Mouse (Mus musculus) layer of hippocampus, adult 9-11 months (tissue): Measurements from ENCODE around the gene Cox7a2l.

Source experiments
- DNase-seq: peaks from one replicate; pipeline ENCODE4 v3.0.0; 2022

The Cox7a2l gene

DNA sequence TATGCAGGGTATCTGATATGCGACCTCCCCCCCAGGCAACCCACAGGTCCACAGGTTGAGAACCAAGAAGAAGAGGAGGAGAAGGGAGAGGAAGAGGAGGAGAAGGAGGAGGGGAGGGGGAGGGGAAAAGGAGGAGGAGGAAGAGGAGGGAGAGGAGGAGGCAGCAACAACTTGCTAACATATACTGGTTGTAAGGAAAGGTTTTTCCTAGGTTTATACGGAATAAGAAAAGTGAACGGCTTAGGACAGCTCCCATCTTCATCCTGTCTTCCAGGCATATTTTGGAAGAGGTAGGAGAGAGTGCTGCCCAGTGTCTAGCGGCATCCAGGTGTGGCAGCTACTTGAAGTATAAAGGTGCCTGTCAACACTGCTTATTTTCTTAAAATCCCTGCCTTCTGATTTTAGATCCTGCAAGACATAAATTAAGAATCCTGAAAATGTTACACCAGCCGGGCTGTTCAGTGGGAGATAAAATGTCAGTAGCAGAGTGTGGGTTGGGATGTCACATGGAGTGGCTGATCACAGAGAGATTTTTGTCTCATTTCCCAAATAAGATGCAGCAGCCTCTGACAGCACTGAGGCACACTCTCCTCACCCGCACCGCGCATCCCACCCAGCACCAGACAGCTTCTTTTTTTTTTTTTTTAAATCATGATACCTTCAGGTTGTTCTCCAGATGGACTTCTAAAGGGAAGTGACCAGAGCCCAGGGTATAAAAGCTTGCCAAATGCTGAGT, at the start of gene Cox7a2l:
Cox7a2l (minus strand) TSS at position 51 of the 736 bp plus-strand sequence.
- DNase-seq = peak; percentile 76

DNA sequence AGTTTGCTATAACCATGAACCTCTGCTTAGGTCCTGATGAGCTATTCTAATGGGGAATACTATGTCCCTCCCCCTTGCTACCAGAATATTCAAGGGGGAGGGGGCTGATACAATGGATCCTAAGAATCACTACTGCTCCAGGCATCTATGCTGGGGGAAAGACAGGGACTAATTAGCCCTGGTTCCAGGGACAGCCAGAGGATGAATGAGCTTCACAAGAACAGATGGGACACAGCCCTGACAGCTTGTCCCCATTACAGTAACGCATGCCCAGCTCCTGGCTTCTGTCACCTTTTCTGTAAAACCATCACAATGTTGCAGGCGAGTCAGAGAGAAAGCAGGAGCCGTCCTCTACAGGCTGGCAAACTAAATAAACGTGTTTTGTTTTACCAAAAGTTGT, 48.4 kb upstream of the Cox7a2l start:
- no peak for DNase-seq

DNA sequence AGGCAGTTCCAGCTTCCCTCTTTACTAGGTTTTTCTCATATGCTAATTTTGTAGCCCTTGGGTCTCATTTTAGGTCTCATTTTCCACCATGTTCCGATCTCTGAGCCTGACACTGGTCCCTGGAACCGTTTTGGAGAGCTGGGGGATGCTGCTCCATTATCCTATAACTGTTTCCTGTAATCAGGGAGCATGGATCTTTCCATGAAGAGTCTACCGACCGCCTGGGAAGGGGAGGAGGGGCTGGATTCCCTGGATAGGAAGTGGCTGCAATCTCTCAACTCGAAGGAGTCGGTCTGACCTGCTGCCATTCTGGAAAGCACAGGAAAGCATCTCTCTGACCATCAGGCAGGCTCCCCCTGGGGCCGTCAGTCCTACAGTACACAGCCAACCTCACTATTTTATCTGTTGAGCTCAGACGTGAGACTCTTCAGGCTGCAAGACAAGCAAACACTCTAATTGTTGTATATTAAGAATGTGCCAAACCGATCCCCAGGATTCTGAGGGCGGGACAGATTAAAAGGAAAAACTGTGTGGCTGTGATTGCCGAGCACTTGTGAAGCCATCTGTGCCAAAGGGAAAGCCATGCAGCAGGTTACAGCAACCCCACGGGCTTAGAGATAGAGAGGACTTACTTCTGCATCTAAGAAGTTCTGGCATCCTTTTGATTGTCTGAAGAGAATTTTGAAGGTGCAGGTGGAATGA, 47.1 kb upstream of the Cox7a2l start:
- peak; percentile 30 for DNase-seq

DNA sequence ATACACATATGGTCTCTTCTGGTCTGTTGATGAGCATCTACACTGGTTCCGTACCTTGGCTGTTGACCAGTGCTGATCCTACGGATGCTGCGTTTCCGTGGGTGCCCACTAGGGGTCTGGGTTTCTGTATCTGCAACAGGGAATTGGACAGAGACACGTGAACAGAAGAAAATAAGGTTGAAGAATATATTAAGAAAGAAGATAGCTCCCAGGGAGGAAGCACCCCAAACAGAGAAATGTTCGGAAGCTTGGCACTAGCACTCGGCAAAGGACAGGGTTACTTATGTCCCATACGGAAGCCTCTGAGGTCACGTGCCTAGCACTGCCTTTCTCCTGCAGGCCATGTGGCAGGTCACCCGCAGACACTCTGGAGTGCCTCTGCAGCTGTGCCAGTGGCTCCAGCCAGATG, 46.6 kb upstream of the Cox7a2l start:
- DNase-seq = no peak

DNA sequence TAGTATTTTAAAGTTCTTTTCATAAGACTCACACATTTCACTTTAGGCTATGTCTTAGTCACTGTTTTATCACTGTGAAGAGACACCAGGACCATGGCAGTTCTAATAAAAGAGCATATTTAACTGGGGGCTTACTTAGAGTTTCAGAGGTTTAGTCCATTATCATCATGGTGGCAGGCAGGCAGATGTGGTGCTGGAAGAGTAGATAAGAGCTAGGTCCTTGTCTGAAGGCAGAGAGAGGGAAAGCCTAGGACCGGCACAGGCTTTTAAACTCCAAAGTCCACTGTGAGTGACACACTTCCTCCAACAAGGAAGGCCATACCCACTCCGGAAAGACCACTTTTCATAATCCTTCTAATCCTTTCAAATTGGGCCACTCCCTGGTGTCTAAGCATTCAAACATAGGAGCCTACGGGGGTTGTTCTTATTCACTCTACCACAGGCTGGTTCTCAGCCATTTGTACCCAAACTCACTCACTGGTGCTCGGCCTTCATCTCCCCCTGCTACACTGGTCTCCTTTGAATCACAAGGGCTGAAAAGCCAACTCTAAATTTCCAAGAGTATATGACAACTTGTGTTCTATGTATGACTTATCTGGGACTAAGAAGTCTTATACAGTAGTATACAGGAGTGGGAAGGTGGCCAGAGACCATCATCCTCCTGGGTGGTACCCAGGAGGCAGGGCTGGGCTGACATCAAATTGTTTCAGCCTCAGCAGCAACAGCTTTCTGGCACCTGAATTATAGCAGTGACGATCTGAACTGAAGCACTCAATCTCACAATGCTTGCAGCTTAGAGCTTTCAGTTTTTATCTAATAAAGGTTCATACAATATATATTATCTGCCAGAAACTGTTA, 45.3 kb upstream of the Cox7a2l start:
- no peak for DNase-seq

DNA sequence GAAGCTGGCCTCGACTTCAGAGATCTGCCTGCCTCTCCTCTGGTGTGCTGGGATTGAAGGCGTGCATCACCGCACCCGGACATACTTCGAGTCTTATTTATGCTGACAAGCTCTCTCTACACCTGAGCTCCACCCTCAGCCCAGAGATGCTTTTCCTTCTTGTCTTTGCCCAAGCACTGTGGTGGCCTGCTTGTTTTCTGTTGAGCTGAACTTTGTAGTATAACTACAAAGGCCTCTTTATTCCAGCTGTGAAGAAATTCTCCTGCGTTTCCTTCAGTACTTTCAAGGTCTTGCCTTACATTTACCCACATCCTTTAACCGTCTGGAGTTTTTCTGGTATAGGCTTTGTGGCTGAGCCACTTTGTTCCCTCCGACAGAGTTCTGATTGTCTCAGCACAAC, 42.0 kb upstream of the Cox7a2l start:
- no peak for DNase-seq

DNA sequence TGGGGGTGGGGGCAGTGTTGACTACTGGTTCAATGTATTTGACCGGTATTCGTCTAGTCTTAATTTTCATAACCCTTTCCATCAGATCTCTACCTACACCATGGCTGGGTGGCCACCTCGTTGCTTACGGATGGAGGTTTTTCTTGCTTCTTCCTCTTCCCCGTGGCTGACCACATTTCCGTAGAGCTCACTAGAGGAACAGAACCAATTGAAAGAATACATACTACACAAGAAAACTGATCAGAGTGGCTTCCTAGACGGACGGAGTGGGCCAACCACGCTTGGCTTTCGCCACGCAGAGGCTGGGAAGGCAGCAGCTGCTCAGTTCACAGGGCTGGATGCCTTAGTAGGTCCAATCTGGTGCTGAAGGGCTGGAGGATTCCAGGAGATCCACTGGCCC, 38.7 kb upstream of the Cox7a2l start:
- no peak for DNase-seq

DNA sequence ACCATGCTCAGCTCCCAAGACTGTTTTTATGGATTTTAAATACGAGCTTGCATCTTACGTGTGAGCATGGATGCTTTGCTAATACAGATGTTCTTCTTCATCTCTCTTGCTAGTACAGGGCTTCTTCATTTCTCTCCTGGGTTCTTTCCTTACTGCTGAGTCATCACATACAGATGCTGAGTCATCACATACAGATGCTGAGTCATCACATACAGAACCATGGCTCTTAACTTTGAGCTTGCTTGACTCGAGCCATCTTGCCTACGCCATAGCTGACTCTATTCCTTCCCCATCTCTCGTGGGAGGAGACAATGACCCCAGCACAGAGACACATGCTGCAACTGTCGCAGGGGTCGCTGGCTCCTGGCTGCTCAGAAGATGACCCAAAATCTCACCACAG, 37.9 kb upstream of the Cox7a2l start:
- no peak for DNase-seq

DNA sequence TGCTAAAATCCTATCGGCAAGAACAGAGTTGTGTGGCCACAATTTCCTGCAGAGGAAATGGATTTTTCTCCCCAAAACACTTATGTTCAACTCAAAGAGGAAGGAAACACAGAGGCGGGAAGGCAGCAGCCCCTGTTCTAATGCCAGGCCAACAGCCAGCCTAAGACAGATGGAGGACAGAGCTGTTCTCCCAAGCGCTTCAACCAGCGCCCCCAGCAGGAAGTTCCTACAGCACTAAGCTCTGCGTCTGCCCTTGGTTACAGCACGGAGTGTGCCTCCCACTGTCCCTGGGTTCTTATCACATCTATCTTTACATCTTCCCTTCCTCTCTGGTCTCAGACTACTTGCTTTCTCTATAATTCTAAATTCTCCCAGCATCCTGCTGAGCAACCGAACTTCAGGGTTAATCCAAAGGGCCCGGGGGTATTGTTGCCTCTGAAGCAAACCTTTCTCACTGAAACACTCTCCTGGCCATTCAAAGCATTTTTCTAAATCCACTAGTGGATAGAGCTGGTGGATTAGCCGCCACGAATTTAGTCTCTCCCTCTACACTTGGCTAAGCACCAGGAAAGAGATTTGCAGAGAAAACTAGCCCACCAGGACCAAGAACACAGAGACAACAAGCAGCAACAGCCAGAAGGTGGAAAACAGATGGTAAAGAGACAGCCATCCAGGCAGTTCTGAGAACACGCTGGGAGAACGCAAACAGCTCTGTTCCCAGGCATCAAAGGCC, 31.5 kb upstream of the Cox7a2l start:
- peak; percentile 81 for DNase-seq

DNA sequence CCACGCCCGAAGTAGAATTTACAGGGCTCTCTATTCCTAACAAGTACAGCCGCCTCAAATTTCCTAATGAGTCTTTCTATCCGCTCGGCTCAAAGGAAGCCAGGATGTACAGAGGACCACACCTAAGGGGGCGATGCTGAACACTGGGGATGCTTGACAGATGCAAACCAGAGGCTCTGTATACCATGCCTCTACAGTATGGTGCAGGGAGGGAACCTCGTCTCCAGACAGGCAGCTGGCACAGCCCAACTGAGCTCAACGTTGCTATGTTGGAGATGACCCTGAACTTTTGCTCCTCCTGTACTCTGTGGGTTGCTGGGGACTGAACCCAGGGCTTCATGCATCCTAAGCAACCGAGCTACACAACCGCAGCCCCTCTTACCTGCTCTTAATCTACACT, 30.0 kb upstream of the Cox7a2l start:
- no peak for DNase-seq

DNA sequence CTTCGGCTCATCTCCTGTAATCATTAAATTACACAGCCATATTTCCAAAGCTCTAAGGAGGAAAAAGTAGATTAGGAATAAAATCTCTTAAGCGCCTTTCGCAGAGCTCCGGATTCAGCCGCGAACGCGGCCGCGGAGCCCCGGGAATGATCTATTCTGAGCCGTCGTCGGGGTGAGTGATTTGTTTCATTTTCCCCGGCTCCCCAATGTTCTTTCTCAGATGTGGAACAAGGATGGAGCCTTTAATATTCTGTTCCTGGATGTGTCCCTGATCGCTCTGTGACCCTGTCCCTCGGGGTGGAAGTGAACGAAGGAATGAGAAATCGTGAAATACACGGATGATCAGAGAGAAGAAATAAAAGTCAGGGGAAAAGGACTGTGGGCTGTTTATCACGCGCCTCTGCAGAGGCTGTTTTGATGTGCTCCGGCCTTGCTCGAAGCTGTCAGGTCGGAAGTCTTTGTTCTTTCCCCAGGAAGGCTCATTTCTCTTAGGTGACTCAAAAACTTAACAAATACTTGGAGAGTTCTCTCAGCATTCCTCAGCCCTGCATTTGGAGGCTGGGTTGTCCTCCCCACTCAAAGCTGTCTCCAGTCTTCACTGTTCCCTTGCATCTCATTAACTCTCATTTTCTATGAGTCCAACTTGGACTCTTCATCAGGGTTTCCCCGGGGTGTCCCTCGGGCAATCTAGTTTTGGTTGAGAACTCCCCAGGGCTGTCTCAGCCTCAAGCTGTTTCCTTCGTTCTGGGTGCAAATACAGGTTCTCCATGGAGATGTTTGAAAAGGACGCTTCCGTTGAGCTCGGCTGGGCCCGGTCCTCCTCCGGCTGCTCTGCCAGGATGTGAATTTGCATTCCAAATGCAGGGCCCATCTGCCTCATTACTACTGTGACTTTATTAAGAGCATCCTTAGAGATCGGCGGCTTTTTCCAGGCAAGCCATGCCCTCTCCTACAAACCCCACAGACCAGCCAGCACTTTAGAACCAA, 28.9 kb upstream of the Cox7a2l start:
- DNase-seq = peak; percentile 63

DNA sequence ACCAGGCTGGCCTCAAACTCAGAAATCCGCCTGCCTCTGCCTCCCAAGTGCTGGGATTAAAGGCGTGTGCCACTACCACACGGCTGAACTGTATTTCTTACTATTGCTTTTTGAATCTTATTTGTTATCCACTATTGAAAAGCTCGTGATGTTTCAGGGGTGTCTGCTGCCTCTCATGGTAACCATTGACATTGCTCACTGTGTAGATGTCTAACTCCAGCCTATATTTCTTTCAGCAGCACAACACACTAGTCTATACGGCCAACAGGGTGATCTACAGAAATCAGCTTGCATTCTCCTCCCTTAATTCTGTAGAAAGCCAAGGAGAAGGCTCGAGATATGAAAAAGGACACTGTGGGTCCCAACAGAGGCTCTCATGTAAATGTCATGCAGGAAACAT, 28.1 kb upstream of the Cox7a2l start:
- no peak for DNase-seq

DNA sequence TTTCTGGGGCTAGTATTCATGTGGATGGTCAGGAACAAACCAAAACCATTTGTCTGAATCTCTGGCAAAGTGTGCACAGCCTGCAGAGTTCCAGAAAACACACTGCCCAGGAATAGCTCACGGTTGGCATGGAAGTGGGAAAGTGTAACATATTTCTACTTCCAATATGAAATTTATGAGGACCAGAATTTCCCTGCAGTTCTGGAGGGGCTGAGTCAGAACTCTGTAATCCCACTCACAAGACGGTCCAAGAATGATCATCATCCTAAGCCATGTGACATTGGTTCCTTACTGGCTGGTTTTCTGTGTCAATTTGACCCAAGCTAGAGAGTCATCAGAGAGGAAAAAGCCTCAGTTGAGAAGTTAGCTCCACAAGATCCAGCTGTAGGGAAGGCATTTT, 25.3 kb upstream of the Cox7a2l start:
- DNase-seq = no peak

DNA sequence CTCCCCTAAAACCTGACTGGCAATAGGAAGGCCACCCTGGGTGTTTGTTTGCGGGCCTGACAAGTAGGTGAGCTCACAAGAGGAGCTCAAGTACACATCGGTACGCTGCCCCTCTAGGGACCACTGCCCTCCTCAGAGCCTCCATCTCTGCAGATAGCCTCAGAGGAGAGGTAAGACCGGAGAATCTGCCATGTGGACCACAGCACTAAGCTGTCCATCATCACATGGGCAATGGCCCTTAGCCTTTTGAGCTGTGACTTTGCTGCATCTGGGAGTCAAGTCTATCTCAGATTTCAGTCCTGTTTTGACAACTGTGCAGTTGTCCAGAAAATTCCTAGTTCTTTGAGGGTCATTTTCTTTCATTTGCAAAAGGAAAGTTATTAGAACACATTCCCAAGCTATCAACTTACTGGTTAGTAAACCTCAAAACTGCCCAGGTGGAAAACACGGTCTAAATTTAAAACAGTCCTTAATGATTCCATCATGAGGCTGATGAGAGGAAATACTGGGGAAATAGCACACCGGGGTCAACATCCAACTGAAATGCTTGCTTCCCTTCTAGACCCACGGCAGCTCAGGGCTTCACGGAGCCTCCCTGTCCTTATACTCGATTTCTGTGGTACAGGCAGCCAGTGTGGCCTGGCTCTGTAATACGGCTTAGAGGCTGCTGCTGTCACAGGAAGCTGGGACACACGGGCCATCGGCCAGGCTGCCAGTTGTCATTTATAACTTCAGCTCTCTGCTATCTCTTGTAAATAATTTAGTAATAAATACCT, 22.3 kb upstream of the Cox7a2l start:
- DNase-seq = no peak

DNA sequence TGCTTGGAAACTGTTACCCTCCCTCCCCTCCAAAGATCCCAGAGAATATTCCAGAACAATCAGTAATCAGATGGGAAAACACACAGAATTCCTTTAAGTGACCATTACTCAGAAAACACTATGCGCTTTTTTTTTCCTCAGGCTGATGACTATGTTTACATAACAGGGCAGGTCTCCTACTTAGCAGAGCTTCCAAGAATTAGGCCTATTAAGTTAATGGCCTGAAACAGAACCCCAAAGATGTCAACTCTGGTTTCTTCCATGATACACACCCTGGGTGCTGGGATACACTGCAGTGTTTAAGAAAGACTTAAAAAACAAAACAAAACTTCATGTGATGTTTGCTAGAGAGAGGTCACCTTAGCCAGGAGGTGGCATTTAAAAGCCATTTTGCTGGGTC, 21.6 kb upstream of the Cox7a2l start:
- DNase-seq = no peak

DNA sequence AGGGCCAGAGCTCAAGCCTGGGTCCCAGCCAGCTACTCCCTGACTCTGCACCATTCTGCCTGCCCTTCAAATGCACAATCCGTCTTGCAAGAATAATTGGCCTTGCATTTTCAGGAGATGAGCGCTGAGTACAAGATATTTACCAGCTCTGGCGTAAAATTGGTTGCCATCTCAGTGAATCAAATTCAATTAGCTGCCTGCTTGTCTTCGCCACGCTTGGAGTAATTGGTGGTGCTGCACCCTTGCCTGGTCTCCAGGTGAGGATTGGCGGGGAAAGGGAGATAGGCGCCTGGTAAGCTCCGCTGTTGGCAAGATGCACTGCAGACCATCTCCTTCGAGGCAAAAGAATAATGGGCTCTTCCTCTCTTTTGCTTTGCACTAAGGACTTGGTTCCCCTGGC, 21.0 kb upstream of the Cox7a2l start:
- DNase-seq = no peak

DNA sequence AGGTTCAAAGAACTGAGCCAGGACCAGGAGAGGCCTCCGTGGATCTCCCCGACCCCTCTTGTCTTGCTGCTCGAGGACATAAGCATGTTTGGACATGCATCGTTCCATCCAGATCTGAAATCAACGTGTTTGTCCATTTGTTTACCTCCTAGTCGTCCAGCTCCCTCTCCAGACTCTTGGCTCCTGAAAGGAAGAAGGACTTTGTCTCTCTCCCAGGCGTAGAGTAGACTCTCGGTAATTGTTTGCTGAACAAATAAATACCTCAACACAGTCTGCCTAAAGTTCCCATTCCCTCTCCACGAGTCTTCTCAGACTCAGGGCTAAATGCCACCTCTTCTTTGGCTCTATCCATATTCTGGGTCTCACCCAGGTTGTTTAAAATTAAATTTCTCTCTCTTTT, 16.0 kb upstream of the Cox7a2l start:
- no peak for DNase-seq

DNA sequence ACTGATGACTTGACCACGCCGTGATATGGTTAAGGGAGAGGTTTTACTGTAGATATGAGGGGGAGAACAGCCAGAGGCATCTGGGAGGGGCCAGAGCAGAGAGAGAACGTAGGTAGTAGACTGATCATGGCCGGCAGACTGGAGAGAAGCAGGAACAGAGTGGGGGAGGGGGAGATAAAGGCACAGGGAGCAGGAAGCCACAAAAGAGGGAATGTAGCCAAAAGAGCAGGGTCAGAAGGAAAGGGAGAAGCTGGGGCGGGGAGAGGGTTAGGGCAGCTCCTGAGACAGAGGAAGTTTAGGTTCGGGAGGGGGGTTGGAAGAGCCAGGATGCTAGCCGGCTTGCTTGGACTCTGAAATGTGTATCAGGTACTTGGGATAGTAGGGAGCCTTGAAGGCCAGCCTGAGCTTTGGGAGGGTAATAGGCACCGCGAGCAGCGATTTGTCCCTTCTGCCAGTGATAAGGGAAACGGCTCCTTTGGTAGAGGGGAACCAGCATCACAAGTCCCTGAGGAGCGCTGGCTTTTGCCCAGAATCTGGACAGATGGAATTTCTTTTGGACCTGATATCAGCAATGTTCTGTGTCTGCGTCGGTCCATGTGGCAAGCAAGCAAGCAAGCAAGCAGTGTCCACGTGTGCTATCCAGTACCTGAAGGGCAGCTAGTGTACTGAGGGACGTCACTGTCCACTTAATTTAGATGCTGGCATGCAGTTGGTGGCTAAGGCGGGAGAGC, 10.7 kb upstream of the Cox7a2l start:
- DNase-seq = no peak

DNA sequence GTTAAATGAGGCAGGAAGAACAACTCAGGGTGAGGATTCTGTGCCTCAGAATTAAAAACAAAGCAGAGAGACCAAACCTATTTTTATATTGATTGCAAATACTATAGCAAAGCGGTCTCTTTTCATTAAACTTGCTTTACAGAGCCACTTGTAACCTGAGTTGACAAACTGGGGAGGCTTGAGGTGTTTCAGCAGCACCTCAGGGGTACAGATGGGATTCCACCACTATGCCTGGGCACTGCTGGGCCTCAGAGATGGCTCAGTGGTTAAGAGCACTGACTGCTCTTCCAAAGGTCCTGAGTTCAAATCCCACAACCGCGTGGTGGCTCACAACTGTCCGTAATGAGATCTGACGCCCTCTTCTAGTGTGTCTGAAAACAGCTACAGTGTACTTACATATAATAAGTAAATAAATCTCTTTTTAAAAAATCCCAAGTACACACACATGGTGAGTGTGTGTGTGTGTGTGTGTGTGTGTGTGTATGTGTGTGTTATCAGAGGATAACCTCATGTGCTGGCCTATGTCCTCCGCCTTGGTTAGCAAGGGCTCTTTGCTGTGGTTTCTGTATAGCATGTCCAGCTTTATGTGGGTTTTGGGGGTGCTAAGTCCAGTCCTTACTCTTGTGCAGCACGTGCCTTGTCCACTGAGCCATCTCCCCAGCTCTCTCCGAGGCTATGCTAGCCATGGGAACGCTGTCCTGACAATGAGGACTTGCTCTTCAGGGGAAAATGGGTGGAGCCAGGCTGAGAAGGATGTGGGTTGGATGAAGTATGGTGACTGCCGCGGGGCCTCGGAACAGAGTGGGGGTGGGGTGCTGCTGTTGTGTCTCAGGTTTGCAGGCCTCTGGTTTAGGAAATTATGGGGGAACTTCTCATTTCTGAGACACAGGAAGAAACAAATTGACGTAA, 9.7 kb upstream of the Cox7a2l start:
- no peak for DNase-seq
